Mouse (Mus musculus) MEL (cell line): ENCODE data around the gene Etv4.

Source experiments
- BHLHE40 ChIP-seq: IDR thresholded peaks from 2 replicates; pipeline ENCODE4 v1.6.1; 2012; ENCODE audit warnings: low read depth, mild to moderate bottlenecking, inconsistent platforms, low read length, improper control_type of control experiment, borderline replicate concordance
- CTCF ChIP-seq, 3 experiments: IDR thresholded peaks in 2 of 3; conservative IDR thresholded peaks in 1 of 3; 2 replicates each; pipeline ENCODE4 v1.5.1; 2011 to 2012; ENCODE audit warnings: low read length in 3 of 3, low read depth in 2 of 3, mild to moderate bottlenecking in 2 of 3, improper control_type of control experiment in 1 of 3, inconsistent platforms in 1 of 3, mixed read lengths in 1 of 3, moderate library complexity in 1 of 3; ENCODE audit not compliant: control insufficient read depth in 1 of 3, insufficient read depth in 1 of 3, poor library complexity in 1 of 3, severe bottlenecking in 1 of 3
- ELF1 ChIP-seq: IDR thresholded peaks from 2 replicates; pipeline ENCODE4 v1.6.1; 2014; ENCODE audit warnings: low read depth, mild to moderate bottlenecking, inconsistent platforms, low read length, improper control_type of control experiment, moderate library complexity
- EP300 ChIP-seq, 2 experiments: IDR thresholded peaks; 2 replicates each; pipeline ENCODE4 v1.6.1; 2011; ENCODE audit warnings: improper control_type of control experiment in 2 of 2, low read length in 2 of 2, low read depth in 1 of 2, mild to moderate bottlenecking in 1 of 2
- GATA1 ChIP-seq: IDR thresholded peaks from 2 replicates; pipeline ENCODE4 v1.6.1; 2011; ENCODE audit warnings: low read depth, low read length, improper control_type of control experiment
- MXI1 ChIP-seq: IDR thresholded peaks from 2 replicates; pipeline ENCODE4 v1.6.1; 2011; ENCODE audit warnings: mild to moderate bottlenecking, low read depth, low read length, improper control_type of control experiment
- POLR2A ChIP-seq, 2 experiments: IDR thresholded peaks; 2 replicates each; pipeline ENCODE4 v1.6.1; 2011 to 2012; ENCODE audit warnings: low read length in 2 of 2, mild to moderate bottlenecking in 2 of 2, control low read depth in 1 of 2, improper control_type of control experiment in 1 of 2, low read depth in 1 of 2, moderate library complexity in 1 of 2; ENCODE audit not compliant: control insufficient read depth in 1 of 2, insufficient read depth in 1 of 2, poor library complexity in 1 of 2
- POLR2AphosphoS2 ChIP-seq: IDR thresholded peaks from 2 replicates; pipeline ENCODE4 v1.6.1; 2011; ENCODE audit warnings: low read length, improper control_type of control experiment
- SMC3 ChIP-seq: IDR thresholded peaks from 2 replicates; pipeline ENCODE4 v1.6.1; 2011; ENCODE audit warnings: low read depth, low read length, improper control_type of control experiment
- USF1 ChIP-seq: IDR thresholded peaks from 2 replicates; pipeline ENCODE4 v1.6.1; 2014; ENCODE audit warnings: low read depth, mild to moderate bottlenecking, inconsistent platforms, low read length, improper control_type of control experiment, moderate library complexity

GRCm38 (mm10) chr11:101759530-101759929, 25.6 kb downstream of the Etv4 start:
- no peak for TF ChIP-seq SMC3
- no peak for TF ChIP-seq CTCF (IDR thresholded peaks at IDR 0.05 in 2 of 3, conservative IDR thresholded peaks at IDR 0.05 in 1 of 3; ENCODE audit: control insufficient read depth in 1 of 3, insufficient read depth in 1 of 3, low read depth in 2 of 3, low read length in 3 of 3, poor library complexity in 1 of 3, severe bottlenecking in 1 of 3)
- TF ChIP-seq POLR2A (IDR thresholded peaks at IDR 0.05; ENCODE audit: control insufficient read depth in 1 of 2, insufficient read depth in 1 of 2, low read depth in 1 of 2, low read length in 2 of 2, poor library complexity in 1 of 2) = no peak
- TF ChIP-seq ELF1 = no peak
- no peak for TF ChIP-seq EP300 (IDR thresholded peaks at IDR 0.05; ENCODE audit: low read depth in 1 of 2, low read length in 2 of 2)
- TF ChIP-seq POLR2AphosphoS2 = no peak
- no peak for TF ChIP-seq MXI1
- TF ChIP-seq GATA1 = no peak
- TF ChIP-seq USF1 = no peak
- no peak for TF ChIP-seq BHLHE40
